Mouse (Mus musculus) lung, adult 2 months (tissue): ENCODE measurements at regions not wholly inside any gene's neighbourhood (a gene's known extent, or its start where the extent isn't known, plus 50 kb on each side); places are given as distances from the start of the nearest gene placed in this dataset.

Experiments
- CTCF ChIP-seq: fragments of 200-500 bp; IDR thresholded peaks from 2 replicates; pipeline ENCODE4 v1.5.1; 2011; ENCODE audit warnings: mild to moderate bottlenecking, low read length, control low read depth; ENCODE audit not compliant: insufficient read depth
- POLR2A ChIP-seq: fragments of 200-500 bp; IDR thresholded peaks from 2 replicates; pipeline ENCODE4 v1.6.1; 2011; ENCODE audit warnings: low read depth, mild to moderate bottlenecking, control low read depth, low read length, borderline replicate concordance; ENCODE audit errors: extremely low read depth

GRCm38 (mm10) chr6:112197445-112197844 lies 76.1 kb upstream of the Lmcd1 start:
- TF ChIP-seq CTCF (peak; percentile 93), POLR2A (no peak)
